Mouse (Mus musculus) E14TG2a.4 (cell line): ENCODE results near the gene Dync1i2.

Experiments used
- CTCF ChIP-seq: conservative IDR thresholded peaks from 2 replicates; pipeline ENCODE4 v1.5.1; 2014; ENCODE audit warnings: low read length
- POU5F1 ChIP-seq: IDR thresholded peaks from 2 replicates; pipeline ENCODE4 v1.6.1; 2014; ENCODE audit warnings: low read length, borderline replicate concordance

- no peak for TF ChIP-seq CTCF
- TF ChIP-seq POU5F1: no peak
Observed at GRCm38 (mm10) chr2:71162831-71163621, 48.5 kb upstream of the Dync1i2 start.
